Mouse (Mus musculus) hematopoietic stem cell, adult 5-6 weeks (primary cell): ENCODE data around the gene Kif23. TPM values are rescaled to one million over a fixed set of nuclear protein-coding genes. Genes with fewer than 3 reads are reported as not detected.

ENCODE experiments used
- ATAC-seq, 2 experiments: fragments of 125-278 bp in 1 of 2; replicated peaks in 1 of 2; 2 replicates each; pipeline ENCODE4 v1.8.0; 2016 to 2017; ENCODE audit warnings: inconsistent platforms in 2 of 2, mild to moderate bottlenecking in 2 of 2, moderate number of reproducible peaks in 2 of 2, low read depth in 1 of 2, moderate TSS enrichment in 1 of 2; ENCODE audit not compliant: low FRiP score in 2 of 2, poor library complexity in 2 of 2, severe bottlenecking in 2 of 2, insufficient read depth in 1 of 2, low TSS enrichment in 1 of 2
- total RNA-seq: library from RNA; stranded (forward); fragments of 172-1452, 232-1000 nt; gene quantifications from 2 replicates; pipeline ENCODE4 v1.2.3, GENCODE M21; 2017

Gene Kif23
- total RNA-seq, 1 experiment from 2014 or later, result 142 TPM

DNA sequence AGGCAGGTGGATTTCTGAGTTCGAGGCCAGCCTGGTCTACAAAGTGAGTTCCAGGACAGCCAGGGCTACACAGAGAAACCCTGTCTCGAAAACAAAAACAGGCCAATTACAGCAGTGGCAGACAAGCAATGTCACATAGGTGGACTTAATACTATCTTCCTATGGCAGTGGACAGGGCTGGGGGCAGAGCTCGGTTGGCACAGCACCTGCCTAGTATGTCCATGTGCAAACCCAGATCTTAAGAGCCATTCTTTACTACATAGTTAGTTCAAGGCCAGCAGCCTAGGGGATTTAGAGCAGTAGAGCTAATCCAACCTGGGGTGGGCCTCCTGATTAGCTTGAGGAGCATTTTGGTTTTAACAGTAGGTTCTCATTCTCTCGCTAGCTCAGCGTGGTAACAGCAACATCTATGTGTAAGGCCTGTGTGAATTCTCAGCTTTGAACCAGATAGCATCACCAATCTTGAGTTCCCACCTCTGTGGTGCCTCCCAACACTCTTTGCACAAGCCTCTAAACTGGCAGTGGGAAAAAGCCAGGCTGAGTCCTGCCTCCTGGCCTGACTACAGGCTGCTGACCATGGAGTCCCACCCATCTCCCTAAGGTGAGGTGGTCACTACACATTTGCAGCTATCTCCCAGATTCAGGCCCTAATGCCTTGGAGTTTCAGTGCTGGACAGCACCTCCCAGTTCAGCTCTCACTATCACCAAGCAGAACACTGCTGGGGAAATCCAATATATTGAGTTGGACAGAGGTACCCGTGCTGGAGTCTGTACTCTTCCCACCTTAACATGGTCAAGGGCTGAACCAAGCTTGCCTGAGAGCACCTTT lies 35.1 kb downstream of the Kif23 start:
- no peak for ATAC-seq

DNA sequence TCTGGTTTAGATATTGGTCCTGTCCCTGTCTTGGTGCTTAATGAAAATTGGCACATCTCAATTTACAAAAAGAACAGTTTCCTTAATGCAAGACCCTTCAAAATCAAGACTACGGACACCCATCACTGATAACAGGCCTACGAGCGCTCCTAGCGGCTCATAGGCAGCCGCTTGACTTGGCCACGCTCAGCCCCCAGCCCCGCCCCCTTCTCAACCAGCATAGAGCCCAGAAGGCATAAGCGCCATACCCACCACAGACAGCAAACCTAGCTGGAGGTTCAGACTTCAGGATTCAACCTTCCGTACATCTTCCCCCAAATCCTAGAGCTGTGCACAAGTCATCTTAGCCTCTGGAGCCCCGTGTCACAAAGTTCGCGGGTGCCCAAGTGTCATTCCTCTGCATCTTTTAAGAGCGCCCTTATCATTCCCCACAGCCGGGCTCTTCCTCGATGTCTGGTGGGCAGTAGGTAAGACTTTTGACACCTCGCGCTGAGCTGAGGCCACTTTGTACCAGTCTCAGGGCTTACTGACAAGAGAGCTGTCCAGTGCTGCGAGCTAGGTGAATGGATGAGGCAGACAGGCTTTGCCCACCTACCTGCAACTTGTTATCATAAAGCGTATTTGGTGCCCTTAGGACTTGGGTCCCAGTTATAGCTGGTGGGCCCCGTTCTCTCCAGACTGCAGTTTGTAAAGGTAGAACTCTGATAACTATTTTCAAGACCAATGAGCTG lies 35.9 kb downstream of the Kif23 start:
- no peak for ATAC-seq

DNA sequence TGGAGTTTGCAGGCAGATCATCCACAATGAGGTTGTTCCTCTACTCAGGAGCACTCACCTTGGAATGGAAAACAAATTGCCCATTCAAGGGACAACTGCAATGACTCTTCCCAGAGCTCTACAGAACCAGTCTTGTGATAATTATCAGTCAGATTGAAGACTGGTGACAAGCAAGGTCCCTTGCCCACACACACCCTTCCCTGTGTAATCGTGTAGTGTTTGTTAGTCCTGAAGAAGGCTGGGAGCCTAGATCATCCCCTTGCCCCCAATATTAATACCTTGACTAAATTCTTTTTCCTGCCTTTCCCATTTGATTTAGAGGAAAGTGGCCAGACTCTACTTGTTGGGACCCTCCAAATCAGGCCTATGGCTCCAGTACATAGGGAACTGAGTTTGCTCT lies 36.9 kb downstream of the Kif23 start:
- ATAC-seq, result no peak

DNA sequence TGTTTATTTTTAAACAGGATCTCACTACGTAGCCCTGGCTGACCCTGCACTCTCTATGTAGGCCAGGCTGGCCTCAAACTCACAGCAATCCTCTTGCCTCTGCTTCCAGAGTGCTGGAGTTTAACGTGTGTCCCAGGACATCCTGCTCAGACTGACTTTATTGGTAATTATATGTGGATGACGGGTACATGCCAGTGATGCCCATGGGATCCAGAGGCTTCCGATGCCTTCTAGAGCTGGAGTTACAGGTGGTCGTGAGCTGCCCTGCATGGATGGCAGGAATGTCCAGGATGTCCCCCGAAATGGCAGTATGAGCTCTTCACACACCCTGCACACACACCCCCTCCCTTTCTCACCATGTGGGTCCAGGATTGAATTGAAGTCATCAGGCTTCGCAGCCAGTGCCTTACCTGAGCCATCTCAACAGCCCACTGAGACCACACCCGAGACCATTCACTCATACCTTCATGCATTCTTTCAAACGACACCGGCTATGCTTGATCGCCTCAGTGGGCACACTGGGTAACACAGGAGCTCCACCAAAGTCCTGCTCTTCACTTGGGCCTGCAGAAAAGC lies 37.7 kb downstream of the Kif23 start:
- no peak for ATAC-seq

DNA sequence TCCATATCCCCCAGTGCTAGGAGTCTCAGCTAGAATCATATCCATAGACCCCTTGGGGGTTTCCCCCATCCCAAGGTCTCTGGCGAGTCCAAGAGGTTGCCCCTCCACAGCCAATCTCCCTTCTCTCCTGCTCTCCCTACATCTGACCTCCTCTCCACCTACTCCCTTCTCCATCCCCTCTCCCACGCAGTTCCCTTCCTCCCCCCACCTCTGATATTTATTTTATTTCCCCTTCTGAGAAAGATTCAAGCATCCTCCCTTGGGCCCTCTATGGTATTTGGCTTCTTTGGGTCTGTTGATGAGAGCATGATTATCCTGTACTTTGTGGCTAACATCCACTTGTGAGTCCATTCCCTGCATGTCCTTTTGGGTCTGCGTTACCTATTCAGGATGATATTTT lies 38.2 kb downstream of the Kif23 start:
- ATAC-seq, result no peak

DNA sequence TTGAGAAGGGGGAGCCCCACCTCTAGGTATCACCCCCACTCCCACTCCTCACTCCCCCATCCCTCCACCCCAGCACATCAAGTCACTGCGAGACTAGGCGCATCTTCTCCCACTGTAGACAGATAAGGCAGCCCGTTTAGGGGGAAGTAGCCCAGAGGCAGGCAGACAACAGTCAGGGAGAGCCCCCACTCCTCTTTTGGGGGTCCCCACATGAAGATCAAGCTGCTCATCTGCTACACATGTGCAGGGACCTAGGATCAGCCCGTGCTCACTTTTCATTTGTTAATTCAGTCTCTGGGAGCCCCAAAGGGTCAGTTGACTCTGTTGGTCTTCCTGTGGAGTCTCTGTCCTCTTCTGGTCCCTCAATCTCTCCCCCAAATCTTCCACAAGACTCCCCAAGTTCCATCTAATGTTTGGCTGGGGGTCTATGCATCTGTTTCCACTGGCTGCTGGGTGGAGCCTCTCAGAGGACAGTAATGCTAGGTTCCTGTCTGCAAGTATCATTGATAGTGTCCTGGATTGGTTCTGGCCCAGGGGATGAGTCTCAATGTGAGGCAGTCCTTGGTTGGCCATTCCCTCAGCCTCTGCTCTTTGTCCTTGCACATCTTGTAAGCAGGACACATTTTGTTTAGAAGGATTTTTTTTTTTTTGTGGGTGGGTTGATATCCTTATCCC lies 38.8 kb downstream of the Kif23 start:
- ATAC-seq, result no peak

DNA sequence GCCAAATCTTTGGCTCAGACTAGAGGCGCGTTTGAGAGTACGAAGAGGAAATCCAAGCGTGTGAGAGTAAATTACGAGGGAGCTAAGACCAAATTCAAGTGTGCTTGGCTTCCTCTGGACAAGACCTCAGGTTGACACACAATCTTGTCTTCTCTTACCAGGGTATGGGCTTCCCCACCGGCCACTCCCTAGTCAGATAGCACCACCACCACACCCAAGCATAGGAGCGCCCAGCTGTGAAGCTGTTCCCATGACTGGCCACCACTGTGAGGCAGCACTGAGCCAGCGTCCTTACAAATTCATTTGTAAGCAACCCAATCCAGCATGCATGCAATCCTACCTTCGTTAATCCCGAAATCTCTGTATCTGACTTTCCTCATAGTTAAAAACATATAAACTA lies 39.7 kb downstream of the Kif23 start:
- peak; percentile 54; a peak in 3 of 4 replicates for ATAC-seq

DNA sequence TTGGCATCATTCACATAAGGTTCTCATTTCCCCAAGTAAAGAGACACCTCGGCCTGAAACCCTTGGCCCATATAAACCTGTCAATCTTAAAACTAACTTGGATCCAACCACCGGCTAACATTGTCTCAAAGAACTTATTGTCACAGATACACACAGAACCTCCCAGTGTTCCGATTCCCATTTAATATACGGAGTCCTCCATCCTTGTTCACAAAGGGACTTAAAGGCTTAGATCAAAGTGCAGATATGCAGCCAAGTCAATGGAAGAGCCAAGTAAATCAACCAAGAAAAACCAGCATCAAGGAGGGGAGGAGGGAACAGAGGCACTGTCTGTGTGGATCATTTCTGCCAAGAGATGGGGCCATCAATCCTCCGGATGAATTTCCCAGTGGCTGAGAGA lies 41.0 kb downstream of the Kif23 start:
- ATAC-seq, result no peak

DNA sequence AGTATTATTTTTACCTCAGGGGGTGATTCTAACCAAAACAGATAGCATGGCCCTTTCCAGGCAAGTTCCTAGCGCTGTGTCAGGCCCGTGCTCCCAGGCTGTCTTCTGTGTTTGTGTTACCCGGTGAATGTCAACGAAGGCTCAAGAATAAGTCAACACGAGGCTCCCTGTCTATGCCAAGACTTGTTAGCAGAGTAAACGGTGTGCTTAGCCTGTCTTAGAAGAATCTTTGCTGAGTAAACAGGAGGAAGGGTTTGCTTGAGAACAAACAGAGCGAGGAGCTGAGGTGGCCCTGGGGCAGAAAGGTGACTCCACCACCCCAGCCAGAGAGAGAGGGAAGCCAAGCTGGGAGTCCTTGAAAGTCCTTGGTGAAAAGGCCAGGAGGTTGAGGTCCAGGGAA lies 42.4 kb downstream of the Kif23 start:
- no peak for ATAC-seq

DNA sequence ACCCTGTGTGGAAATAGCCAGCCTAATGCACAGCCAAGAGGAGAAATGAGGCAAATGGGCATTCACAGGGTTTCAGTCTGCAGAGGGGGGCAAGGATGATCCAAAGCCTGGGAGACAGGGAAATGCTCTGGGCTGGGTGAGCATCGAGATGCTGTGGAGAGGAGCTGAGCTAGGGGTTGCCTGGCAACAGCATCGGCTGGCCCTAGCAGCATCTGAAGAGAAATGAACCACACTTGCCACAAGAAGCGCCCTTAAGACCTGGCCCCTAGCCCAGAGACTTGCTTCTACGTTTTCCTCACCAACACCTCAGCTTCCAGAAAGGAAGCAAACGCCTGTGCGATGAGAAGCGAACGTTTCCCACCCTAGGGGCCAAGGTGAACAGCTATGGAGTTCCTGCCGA lies 44.1 kb downstream of the Kif23 start:
- ATAC-seq, result no peak

DNA sequence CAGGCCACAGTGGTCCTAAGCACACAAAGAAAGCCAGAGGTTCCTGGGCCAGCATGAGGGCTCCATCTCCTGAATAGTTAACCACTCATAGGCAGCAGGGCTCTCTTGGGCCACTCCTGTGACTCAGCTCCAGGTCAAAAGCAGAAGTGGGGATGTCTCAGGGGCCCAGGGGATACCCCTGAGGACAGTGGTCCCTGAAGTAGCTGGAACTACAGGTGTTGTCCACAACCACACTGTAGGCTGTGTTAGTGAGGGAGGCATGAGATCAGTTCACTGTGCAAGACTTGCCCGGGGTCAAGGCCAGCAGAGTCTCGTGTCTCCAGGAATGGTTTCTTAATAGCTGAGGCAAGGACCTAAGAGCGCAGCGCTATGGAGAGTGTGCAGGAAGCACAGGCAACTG lies 45.0 kb downstream of the Kif23 start:
- ATAC-seq, result peak in 1 of 2 experiments; percentile 46; a peak in 2 of 4 replicates

DNA sequence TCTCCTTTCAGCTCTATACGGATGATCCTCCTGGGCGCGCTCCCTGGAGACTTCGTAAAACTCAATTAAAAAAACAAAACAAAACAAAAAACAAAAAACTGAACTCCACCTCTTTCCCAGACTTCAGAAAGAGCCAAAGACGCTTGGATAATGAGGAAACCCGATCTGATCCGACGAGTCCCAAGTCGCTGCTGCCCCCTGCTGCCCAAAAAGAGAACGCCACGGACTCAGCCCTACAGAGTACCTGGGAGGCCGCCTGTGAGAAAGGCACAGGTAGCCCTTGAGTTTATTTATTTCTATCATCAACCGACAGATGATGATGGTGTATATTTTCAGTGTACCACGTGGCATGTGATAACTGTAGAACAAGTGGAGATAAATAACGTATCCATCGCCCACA lies 46.8 kb downstream of the Kif23 start:
- peak in 1 of 2 experiments; percentile 41; a peak in 1 of 4 replicates for ATAC-seq

DNA sequence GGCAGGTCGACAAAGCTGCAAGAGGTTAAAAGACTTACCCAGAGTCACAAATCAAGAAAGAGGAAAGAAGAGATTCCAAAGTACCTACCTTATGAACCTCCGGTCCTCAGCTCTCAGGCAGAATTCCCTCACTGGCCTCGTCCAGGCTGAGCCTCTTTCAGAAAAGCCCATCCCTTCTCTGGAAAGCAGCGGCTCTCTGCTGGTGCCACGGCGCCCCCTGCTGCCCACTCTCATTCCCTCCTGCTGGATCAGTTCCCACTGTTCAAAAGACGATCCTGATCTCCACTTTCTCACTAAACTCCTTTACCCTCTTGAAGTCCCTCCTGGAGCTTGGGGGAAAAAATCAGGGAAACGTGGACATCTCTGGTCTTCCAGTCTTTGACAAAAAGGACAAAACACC lies 48.2 kb downstream of the Kif23 start:
- peak; percentile 54 to 76; a peak in 2 of 4 replicates for ATAC-seq

DNA sequence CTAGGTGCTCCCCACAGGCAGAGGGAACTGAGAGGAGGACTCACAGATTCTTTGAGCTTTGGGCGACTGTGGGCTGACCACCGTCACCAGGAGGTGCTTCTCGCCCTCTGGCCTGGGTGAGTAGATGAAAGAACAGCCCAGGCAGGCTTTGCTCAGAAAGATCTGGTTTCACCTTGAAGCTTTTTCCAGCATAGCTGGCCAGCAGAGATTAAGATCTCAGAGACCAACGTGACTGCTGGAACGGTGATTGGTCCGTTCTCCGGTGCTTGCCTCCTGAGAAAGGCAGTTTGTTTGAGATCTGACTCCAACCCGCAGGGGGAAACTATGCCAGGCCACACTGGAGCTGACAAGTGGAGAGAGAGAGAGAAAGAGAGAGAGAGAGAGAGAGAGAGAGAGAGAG lies 51.6 kb downstream of the Kif23 start:
- ATAC-seq, result no peak

DNA sequence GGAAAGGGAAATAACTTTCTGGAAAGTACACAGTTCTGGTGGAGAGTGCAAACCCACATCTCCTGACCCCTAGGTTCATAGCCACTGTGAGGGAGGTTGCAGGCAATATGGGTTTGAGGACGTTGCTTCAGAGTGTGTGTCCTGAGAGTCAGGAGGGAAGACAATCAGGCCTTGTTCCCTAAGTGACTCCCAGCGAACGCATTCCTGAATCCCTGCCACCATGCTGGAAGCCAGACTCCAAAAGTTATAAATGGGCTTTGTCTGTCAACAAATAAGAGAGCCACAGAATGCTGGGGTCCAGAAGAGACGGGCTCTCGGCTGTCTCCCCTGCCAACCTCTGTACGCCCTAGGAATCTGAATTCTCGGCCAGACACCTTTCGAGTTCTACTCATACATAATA lies 56.7 kb downstream of the Kif23 start:
- ATAC-seq, result no peak

DNA sequence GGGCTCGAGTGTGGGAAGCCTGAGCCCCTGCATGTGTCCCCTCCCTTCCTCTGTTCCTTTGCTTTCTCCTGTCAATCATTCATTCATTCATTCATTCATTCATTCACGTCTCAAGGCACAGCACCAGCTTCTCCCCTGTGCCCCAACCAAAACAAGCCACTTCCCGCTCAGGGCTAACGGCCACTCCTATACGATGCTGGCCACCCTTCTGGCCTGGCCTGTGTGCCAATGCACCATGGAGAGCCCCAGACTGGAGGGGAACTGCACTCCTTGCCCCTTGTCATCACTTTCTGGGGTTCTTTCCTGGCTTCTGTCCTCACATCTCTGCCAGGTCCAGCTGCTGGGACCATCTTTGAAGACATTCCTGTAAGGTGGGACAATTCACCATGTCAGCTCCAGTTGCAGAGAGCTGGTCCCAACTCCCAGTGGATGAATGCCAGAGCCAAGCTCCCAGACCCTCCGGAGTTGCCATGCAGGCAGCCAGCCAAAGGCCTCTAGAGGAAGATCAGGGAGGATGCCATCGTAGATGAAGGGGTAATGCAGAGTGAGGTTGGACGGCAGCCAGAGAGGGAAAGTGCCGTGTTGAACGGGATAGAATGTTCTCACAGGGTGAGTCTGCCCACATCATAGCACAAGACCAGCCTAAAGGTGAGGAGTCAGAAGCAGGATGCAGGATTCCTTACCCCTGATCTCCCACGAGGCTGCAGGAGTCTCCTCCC lies 58.8 kb downstream of the Kif23 start:
- ATAC-seq, result no peak

DNA sequence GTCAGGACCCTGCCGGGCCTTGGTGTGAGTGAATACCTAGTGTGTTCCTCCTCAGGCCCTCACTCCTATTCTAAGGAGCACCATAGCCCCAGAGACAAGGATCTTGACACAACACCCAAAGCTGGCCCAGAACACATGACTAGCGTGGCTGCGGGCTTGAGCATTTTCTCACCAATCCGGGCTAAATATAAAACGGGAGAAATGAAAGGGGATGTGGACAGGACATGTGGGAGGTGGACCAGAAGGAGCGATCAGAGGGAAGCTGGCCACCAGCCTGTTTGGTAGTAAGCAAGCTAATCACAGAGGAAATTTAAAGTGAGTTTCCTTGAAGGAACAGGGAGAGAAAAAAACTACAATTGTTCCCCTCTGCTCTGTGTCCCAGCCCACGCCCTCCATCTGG lies 60.6 kb downstream of the Kif23 start:
- no peak for ATAC-seq
